Mouse (Mus musculus) olfactory bulb, adult 2 months (tissue): Measurements from ENCODE around the gene Manba.

Experiments
- CTCF ChIP-seq: fragments of 200-500 bp; IDR thresholded peaks from 2 replicates; pipeline ENCODE4 v1.5.1; 2012; ENCODE audit warnings: low read depth, mild to moderate bottlenecking, low read length, moderate library complexity; ENCODE audit not compliant: insufficient read depth
- POLR2A ChIP-seq: fragments of 200-500 bp; IDR thresholded peaks from 2 replicates; pipeline ENCODE4 v1.6.1; 2012; ENCODE audit warnings: mild to moderate bottlenecking, low read depth, low read length, moderate library complexity; ENCODE audit not compliant: insufficient read depth

DNA sequence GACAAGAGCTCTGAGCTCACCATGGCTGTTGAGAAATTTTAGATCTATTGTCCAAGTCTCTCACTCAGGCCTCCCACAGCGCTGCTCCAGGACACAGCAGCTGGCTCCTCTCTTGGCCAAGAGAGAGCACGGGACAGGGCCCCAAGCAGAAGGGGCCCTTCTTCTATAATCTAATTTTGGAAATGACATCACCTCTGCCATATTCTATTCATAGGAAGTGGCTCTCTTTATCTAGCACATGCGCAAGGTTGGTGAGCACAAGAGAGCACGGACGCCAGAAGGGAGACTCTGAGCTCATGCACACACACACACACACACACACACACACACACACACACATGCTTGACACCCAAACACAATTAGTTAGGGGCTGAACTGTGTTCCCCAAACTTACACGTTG is 31.5 kb downstream of the Manba start:
- TF ChIP-seq POLR2A, result no peak
- TF ChIP-seq CTCF, result no peak
